Mouse (Mus musculus) spleen, embryonic (tissue): ENCODE measurements around the gene Sidt2.

ENCODE experiments used
- CTCF ChIA-PET: fragments of 350-600 bp; sonication (Branson Sonifier 250); formaldehyde crosslinking; loops from one replicate; lab custom pipeline; 2022; lab: Charles Lee

The Sidt2 gene

DNA sequence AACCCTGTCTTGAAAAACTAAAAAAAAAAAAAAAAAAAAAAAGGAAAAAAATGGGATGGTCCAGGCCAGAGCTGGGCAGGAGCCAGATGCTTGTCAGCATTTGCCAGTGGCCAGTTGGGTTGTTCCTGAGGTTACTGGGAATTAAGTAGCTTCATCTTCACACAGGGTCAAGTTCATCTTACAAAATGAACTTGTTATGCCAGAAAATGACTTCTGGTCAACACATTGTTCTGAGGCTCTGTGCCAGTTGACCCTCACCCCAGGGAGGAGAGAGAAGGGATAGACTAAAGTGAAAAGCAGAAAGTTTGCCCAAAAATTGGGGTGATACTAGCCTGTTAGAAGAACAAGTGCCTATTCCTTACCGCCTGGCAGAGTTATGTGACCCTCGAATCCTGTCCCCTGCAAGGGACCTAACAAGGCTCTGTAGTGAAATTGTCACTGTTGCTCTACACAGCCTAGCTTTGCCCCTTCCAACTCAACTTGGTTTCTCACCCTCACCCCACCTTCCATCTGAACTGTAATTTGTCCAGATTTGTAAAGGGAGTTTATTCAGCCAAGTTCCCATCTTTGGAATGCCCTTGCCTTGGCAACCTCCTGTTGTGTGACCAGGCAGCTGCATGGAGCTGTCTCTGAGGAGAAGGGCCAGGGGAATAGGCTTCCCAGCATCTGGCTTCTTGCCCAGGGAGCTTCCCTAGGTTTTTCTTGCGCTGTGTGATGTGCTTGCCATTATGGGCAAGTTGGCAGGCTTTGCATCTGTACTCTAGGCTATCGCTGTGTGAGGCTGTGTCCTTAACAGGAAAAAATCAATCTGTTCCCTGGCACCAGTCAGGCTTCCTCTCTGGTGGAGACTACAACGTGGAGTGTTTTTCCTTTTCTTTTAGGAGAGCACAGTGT lies 37.8 kb downstream of the Sidt2 start:
- CTCF ChIA-PET: no interaction called here

DNA sequence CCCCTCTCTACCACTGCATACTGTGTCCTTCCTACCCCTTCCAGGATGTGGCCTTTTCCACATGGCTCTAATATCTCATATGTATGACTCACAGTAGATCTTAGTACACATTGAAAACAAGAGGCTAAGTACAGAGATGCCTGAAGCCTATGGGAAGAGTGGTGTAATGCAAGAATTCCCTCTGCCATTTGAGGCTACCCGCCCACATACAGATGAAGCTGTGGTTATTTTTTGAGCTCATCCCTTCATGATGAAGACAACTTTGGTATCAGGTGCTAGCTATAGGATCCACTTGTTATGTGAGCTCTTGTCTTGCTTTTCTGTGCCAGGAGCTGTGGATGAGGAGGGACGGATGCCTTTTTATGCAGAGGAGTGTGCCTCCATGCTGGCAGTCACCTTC lies 39.4 kb downstream of the Sidt2 start:
- CTCF ChIA-PET: no interaction called here

DNA sequence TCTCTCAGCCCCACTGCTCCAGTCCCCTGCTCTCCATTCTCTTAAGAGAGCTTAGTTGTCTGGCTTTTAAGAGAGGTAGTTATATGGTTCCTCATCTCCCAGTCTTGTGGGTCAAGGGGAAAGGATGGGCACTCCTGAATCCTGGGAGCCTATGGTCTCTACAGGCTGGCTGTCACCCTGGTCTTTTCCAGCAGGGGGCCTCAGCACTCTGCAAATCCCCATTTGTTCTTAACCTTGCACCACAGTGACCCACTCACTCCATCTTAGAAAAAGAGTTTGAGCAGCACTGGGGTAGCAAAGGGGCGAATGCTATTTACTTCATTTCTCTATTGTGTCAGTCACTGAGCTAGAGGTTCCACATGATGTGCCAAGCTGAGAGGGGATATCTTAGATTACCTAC lies 43.4 kb downstream of the Sidt2 start:
- CTCF ChIA-PET: interaction anchor here (0.6 to 1.5 kb wide), 2 partner anchors 109 to 273 kb away, joined by 3 to 4 read pairs; no protein-coding TSS in a partner anchor

DNA sequence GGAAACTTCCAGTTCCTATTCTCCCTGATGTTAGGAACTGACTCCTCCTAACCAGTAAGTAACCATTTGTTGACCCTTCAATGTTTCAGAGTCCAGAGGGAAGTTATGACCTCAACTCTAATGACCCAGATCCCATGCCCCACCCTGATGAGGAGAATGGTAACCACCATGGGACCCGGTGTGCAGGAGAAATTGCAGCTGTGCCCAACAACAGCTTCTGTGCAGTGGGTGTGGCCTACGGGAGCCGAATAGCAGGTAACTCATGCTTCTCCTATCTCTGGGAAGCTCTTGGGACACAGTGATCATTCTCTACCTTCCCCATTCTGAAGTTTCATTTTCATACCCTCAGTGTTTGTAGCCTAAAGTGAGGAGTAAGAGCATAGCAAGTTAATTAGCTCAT lies 44.1 kb downstream of the Sidt2 start:
- CTCF ChIA-PET: interaction anchor here (0.6 kb wide), 1 partner anchor 108 kb away, joined by 4 read pairs; no protein-coding TSS in a partner anchor

DNA sequence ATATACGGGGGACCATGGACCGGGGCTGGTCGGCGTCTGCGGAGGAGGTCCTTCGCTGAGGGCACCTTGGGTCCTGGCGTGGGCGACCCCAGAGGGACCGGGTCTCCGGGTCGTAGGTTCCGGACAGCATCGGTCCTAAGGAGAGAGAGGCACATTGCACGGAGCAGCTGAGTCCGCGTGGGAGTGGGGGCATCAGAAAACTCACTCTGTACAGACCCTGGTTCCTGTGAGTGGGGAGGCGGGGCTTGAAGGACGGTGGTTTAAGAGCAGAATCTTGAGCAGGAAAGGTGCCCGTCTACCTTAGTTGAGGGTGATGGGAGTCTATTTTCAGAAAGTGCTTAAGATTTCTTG lies 48.0 kb downstream of the Sidt2 start:
- CTCF ChIA-PET: no interaction called here

DNA sequence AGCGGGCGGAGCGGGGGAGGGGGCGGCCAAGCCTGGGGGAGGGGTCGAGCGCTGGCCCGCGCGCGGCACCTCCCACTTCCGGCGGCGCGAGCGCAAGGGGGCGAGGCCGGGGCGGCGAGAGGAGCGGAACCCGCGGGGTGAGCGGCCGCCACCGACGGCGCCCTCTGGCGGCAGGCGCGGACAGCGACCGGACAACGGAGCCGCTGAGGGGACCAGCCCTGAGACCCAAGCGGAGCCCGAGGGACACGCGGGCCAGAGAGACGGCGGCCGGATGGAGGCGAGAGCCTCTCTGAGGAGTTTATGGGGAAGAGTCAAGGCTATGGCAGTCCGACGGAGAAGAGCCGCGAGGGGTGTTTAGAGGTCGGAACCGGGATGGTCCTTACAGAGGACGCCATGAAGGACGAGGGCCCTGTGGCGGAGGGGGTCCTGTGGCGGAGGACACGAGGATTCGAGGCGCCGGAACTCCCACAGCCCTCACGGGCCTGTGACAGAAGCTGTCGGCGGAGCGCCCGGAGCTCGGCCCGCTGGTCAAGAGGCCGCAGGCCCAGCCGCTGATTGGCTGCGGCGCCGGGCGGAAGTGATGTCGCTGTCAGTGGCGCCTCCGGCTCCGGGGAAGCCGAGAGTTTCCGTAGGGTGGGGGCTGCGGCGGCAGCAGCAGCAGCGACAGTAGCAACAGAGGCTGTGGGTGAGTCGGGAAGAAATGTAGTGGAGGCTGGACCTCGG lies 48.5 kb downstream of the Sidt2 start, which contains the start of the genes Pcsk7 and Rnf214:
Gene Pcsk7, plus strand, starts transcription at position 143 of the 723 bp plus-strand sequence.
Gene Rnf214, minus strand, starts transcription at position 557 of the 723 bp plus-strand sequence.
- CTCF ChIA-PET: no interaction called here

DNA sequence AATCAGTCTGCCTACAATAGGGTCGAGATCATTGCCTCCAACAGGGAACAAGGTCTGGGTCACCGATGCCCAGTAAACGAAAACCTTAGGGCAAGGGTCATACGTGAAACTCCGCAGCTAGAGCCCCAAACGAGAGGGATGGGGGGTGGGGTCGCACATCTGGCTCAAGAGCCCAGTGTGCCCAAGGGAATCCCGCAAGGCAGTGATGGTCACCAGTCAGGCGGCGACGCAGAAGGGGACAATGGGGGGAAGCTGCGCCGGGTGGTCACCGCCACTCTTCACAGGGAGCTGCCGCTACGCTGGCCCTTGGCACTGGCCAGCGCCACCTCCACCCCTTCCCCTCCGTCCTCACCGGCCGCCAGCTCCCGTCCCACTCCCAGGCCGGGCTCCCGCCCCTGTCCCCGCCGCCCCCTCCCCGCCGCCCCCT lies 49.2 kb downstream of the Sidt2 start:
- CTCF ChIA-PET: interaction anchor here (0.6 kb wide), 1 partner anchor 286 kb away, joined by 3 read pairs; no protein-coding TSS in a partner anchor

DNA sequence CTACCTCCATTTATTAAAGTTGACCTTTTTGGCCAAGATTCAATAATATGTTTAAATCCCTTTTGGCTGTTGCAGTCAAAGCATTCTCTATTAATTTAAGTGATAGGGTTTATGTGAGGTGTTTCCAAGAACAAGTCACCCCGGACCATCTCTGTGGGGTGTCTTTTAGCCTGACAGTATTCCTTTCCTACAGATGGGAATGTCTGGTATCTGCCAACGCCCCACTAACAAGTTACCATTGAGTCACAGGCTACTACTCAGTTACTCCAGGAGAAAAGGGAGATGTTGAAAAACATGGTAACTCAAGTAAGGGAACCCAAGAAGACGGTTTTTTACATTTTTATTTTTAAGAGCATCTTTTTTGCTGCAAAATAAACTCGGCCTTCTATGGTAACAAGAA lies 49.9 kb downstream of the Sidt2 start:
- CTCF ChIA-PET: interaction anchor here (0.6 kb wide), 1 partner anchor 286 kb away, joined by 3 read pairs; no protein-coding TSS in a partner anchor

DNA sequence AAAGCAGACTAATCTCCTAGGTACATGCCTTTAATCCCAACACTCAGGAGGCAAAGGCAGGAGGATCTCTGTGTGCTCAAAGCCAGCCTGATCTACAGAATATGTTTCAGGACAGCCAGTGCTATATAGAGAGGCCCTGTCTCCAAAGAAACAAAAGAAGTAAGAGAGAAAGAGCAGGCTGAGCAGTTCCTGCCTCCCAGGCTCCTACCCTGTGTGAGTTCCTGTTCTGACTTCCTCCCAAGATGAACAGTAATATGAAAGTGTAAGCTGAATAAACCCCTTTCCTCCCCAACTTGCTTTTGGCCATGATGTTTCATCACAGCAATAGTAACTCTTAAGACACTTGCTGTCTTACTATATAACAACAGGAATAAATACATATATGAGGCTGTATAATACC lies 61.4 kb downstream of the Sidt2 start:
- CTCF ChIA-PET: no interaction called here
